Mouse (Mus musculus) large intestine, adult 2 months (tissue): ENCODE measurements around the gene Hcrtr1. TPM values are rescaled to one million over a fixed set of nuclear protein-coding genes. Genes with fewer than 3 reads are reported as not detected.

ENCODE experiments used
- DNase-seq: peaks from one replicate; pipeline ENCODE4 v3.0.0-alpha.2; 2012; ENCODE audit warnings: low read depth, low spot score
- WGBS: fragments of 180-500 bp; shearing (Covaris S2); methylation state at CpG from one replicate; pipeline ENCODE4 v1.1.7; 2018; 5-methylcytosine and 5-hydroxymethylcytosine counted together
- polyA plus RNA-seq: library from polyadenylated mRNA; depleted of rRNA; stranded (reverse); fragments of >200 nt; gene quantifications from 2 replicates; pipeline ENCODE4 v1.2.3, GENCODE M21; 2012

The Hcrtr1 gene
- polyA plus RNA-seq, 1 experiment = 1.8 TPM

- WGBS = 20% methylated on average over 16 of the region's 16 CpGs
- no peak for DNase-seq
Observed at GRCm38 (mm10) chr4:130168280-130169183, 29.4 kb upstream of the Hcrtr1 start.

- WGBS = 23% methylated on average over 9 of the region's 9 CpGs
- no peak for DNase-seq
Observed at GRCm38 (mm10) chr4:130167814-130168213, 28.7 kb upstream of the Hcrtr1 start.

- DNase-seq = no peak
- WGBS = 62% methylated on average over 22 of the region's 22 CpGs
Observed at GRCm38 (mm10) chr4:130167321-130167720, 28.2 kb upstream of the Hcrtr1 start.

GRCm38 (mm10) chr4:130166592-130166991 lies 27.4 kb upstream of the Hcrtr1 start:
- DNase-seq = no peak
- 84% methylated on average over 8 of the region's 8 CpGs for WGBS

GRCm38 (mm10) chr4:130166061-130166460 lies 26.9 kb upstream of the Hcrtr1 start:
- WGBS = 90% methylated on average over 18 of the region's 18 CpGs
- no peak for DNase-seq

GRCm38 (mm10) chr4:130164121-130164520 lies 25.0 kb upstream of the Hcrtr1 start:
- no peak for DNase-seq
- 87% methylated on average over 6 of the region's 6 CpGs for WGBS

GRCm38 (mm10) chr4:130163391-130163861 lies 24.3 kb upstream of the Hcrtr1 start:
- 44% methylated on average over 20 of the region's 20 CpGs for WGBS
- DNase-seq = no peak

GRCm38 (mm10) chr4:130161349-130161748 lies 22.2 kb upstream of the Hcrtr1 start:
- DNase-seq = no peak
- 59% methylated on average over 4 of the region's 4 CpGs for WGBS

GRCm38 (mm10) chr4:130156812-130157371 lies 17.7 kb upstream of the Hcrtr1 start:
- DNase-seq = no peak

GRCm38 (mm10) chr4:130154250-130154649 lies 15.1 kb upstream of the Hcrtr1 start:
- DNase-seq = no peak

More at GRCm38 (mm10) chr4:130156812-130157371, 17.7 kb upstream of the Hcrtr1 start:
- WGBS = 46% methylated on average over 12 of the region's 12 CpGs

GRCm38 (mm10) chr4:130148405-130148804 lies 9.2 kb upstream of the Hcrtr1 start:
- WGBS = 19% methylated on average over 10 of the region's 10 CpGs
- DNase-seq = no peak

More at GRCm38 (mm10) chr4:130154250-130154649, 15.1 kb upstream of the Hcrtr1 start:
- WGBS = 60% methylated on average over 3 of the region's 3 CpGs

- 56% methylated on average over 3 of the region's 3 CpGs for WGBS
- DNase-seq = no peak
Observed at GRCm38 (mm10) chr4:130141786-130142185, 2.6 kb upstream of the Hcrtr1 start.

GRCm38 (mm10) chr4:130140992-130141402 lies 1.8 kb upstream of the Hcrtr1 start:
- 59% methylated on average over 9 of the region's 9 CpGs for WGBS
- DNase-seq = no peak

GRCm38 (mm10) chr4:130138441-130139213 lies 532 bp downstream of the Hcrtr1 start:
- 2% methylated on average over 57 of the region's 57 CpGs for WGBS
- DNase-seq = no peak

GRCm38 (mm10) chr4:130133399-130133798 lies 5.8 kb downstream of the Hcrtr1 start:
- 31% methylated on average over 6 of the region's 6 CpGs for WGBS
- DNase-seq = peak; percentile 77

GRCm38 (mm10) chr4:130131448-130132105 lies 7.6 kb downstream of the Hcrtr1 start:
- DNase-seq = no peak
- WGBS = 62% methylated on average over 7 of the region's 7 CpGs

GRCm38 (mm10) chr4:130130641-130131350 lies 8.4 kb downstream of the Hcrtr1 start:
- WGBS = 19% methylated on average over 13 of the region's 13 CpGs
- DNase-seq = peak; percentile 75

- DNase-seq = no peak
- WGBS = 63% methylated on average over 10 of the region's 10 CpGs
Observed at GRCm38 (mm10) chr4:130130082-130130481, 9.1 kb downstream of the Hcrtr1 start.

- DNase-seq = no peak
- WGBS = 62% methylated on average over 5 of the region's 5 CpGs
Observed at GRCm38 (mm10) chr4:130128907-130129306, 10.3 kb downstream of the Hcrtr1 start.
